Mouse (Mus musculus) urinary bladder, postnatal 25 days (tissue): ENCODE measurements at regions not wholly inside any gene's neighbourhood (a gene's known extent, or its start where the extent isn't known, plus 50 kb on each side); places are given as distances from the start of the nearest gene placed in this dataset.

Experiments used
- DNase-seq: peaks from one replicate; pipeline ENCODE4 v3.0.0; 2022; ENCODE audit warnings: low spot score

GRCm38 (mm10) chr9:34323571-34323970 lies 162.1 kb upstream of the Kirrel3 start:
- DNase-seq: no peak

- no peak for DNase-seq
These were observed 157.0 kb upstream of the Kirrel3 start for GRCm38 (mm10) chr9:34328723-34329122.

GRCm38 (mm10) chr9:34334112-34334511 lies 151.6 kb upstream of the Kirrel3 start:
- no peak for DNase-seq

GRCm38 (mm10) chr9:34334555-34335468 lies 150.9 kb upstream of the Kirrel3 start:
- no peak for DNase-seq

- DNase-seq: no peak
These were observed 137.3 kb upstream of the Kirrel3 start for GRCm38 (mm10) chr9:34348442-34348841.

GRCm38 (mm10) chr9:34349997-34350396 lies 135.7 kb upstream of the Kirrel3 start:
- no peak for DNase-seq

GRCm38 (mm10) chr9:34353744-34354143 lies 131.9 kb upstream of the Kirrel3 start:
- DNase-seq: no peak

- no peak for DNase-seq
These were observed 130.9 kb upstream of the Kirrel3 start for GRCm38 (mm10) chr9:34354723-34355316.

- no peak for DNase-seq
These were observed 114.9 kb upstream of the Kirrel3 start for GRCm38 (mm10) chr9:34370686-34371398.

GRCm38 (mm10) chr9:34375187-34375586 lies 110.5 kb upstream of the Kirrel3 start:
- no peak for DNase-seq

GRCm38 (mm10) chr9:34380008-34380407 lies 105.7 kb upstream of the Kirrel3 start:
- DNase-seq: no peak

- no peak for DNase-seq
These were observed 104.1 kb upstream of the Kirrel3 start for GRCm38 (mm10) chr9:34381601-34382000.

- DNase-seq: no peak
These were observed 103.5 kb upstream of the Kirrel3 start for GRCm38 (mm10) chr9:34382208-34382607.

- DNase-seq: no peak
These were observed 99.6 kb upstream of the Kirrel3 start for GRCm38 (mm10) chr9:34386071-34386470.

GRCm38 (mm10) chr9:34393042-34393441 lies 92.7 kb upstream of the Kirrel3 start:
- no peak for DNase-seq

- no peak for DNase-seq
These were observed 89.6 kb upstream of the Kirrel3 start for GRCm38 (mm10) chr9:34395839-34396804.

GRCm38 (mm10) chr9:34411699-34412098 lies 74.0 kb upstream of the Kirrel3 start:
- DNase-seq: no peak

GRCm38 (mm10) chr9:34416153-34416552 lies 69.5 kb upstream of the Kirrel3 start:
- DNase-seq: no peak

GRCm38 (mm10) chr9:34418100-34418499 lies 67.6 kb upstream of the Kirrel3 start:
- no peak for DNase-seq

GRCm38 (mm10) chr9:34421956-34422355 lies 63.7 kb upstream of the Kirrel3 start:
- DNase-seq: no peak

GRCm38 (mm10) chr9:34423062-34423461 lies 62.6 kb upstream of the Kirrel3 start:
- no peak for DNase-seq

- no peak for DNase-seq
These were observed 59.1 kb upstream of the Kirrel3 start for GRCm38 (mm10) chr9:34426589-34426988.
